Mouse (Mus musculus) heart, adult 9 months (tissue): ENCODE measurements at regions not wholly inside any gene's neighbourhood (a gene's known extent, or its start where the extent isn't known, plus 50 kb on each side); places are given as distances from the start of the nearest gene placed in this dataset.

Source experiments
- DNase-seq, 2 experiments: peaks; one replicate each; pipeline ENCODE4 v3.0.0; 2022; ENCODE audit warnings: low spot score in 2 of 2

GRCm38 (mm10) chr11:111155023-111155422 is 89.1 kb downstream of the Kcnj2 start:
- DNase-seq, result no peak

GRCm38 (mm10) chr11:111155747-111156146 is 89.8 kb downstream of the Kcnj2 start:
- DNase-seq, result no peak

GRCm38 (mm10) chr11:111159299-111159698 is 93.3 kb downstream of the Kcnj2 start:
- no peak for DNase-seq

GRCm38 (mm10) chr11:111164907-111165306 is 98.9 kb downstream of the Kcnj2 start:
- peak in 1 of 2 experiments; percentile 9 for DNase-seq

GRCm38 (mm10) chr11:111170174-111170800 is 104.3 kb downstream of the Kcnj2 start:
- DNase-seq, result no peak

GRCm38 (mm10) chr11:111173525-111173924 is 107.6 kb downstream of the Kcnj2 start:
- DNase-seq, result no peak

- no peak for DNase-seq
These were observed 109.6 kb downstream of the Kcnj2 start for GRCm38 (mm10) chr11:111175566-111175965.

- no peak for DNase-seq
These were observed 111.6 kb downstream of the Kcnj2 start for GRCm38 (mm10) chr11:111177516-111177915.

GRCm38 (mm10) chr11:111197422-111197821 is 131.5 kb downstream of the Kcnj2 start:
- no peak for DNase-seq

GRCm38 (mm10) chr11:111200512-111200911 is 134.5 kb downstream of the Kcnj2 start:
- DNase-seq, result no peak

- no peak for DNase-seq
These were observed 136.8 kb downstream of the Kcnj2 start for GRCm38 (mm10) chr11:111202780-111203179.

- DNase-seq, result no peak
These were observed 144.6 kb downstream of the Kcnj2 start for GRCm38 (mm10) chr11:111210565-111210964.

- DNase-seq, result no peak
These were observed 146.2 kb downstream of the Kcnj2 start for GRCm38 (mm10) chr11:111212038-111212701.

GRCm38 (mm10) chr11:111212702-111213328 is 146.9 kb downstream of the Kcnj2 start:
- no peak for DNase-seq

GRCm38 (mm10) chr11:111215006-111215405 is 149.0 kb downstream of the Kcnj2 start:
- peak; percentile 61 to 65 for DNase-seq

GRCm38 (mm10) chr11:111223834-111224233 is 157.9 kb downstream of the Kcnj2 start:
- no peak for DNase-seq

GRCm38 (mm10) chr11:111227305-111227704 is 161.3 kb downstream of the Kcnj2 start:
- DNase-seq, result no peak

GRCm38 (mm10) chr11:111236741-111237140 is 170.8 kb downstream of the Kcnj2 start:
- DNase-seq, result no peak

- no peak for DNase-seq
These were observed 173.8 kb downstream of the Kcnj2 start for GRCm38 (mm10) chr11:111239784-111240183.

- no peak for DNase-seq
These were observed 186.3 kb downstream of the Kcnj2 start for GRCm38 (mm10) chr11:111252226-111252625.

GRCm38 (mm10) chr11:111256596-111256995 is 190.6 kb downstream of the Kcnj2 start:
- no peak for DNase-seq

GRCm38 (mm10) chr11:111260691-111261383 is 194.9 kb downstream of the Kcnj2 start:
- DNase-seq, result no peak
